Mouse (Mus musculus) olfactory bulb, adult 2 months (tissue): ENCODE measurements around the gene Syce2.

Experiments used
- CTCF ChIP-seq: fragments of 200-500 bp; IDR thresholded peaks from 2 replicates; pipeline ENCODE4 v1.5.1; 2012; ENCODE audit warnings: low read depth, mild to moderate bottlenecking, low read length, moderate library complexity; ENCODE audit not compliant: insufficient read depth
- POLR2A ChIP-seq: fragments of 200-500 bp; IDR thresholded peaks from 2 replicates; pipeline ENCODE4 v1.6.1; 2012; ENCODE audit warnings: mild to moderate bottlenecking, low read depth, low read length, moderate library complexity; ENCODE audit not compliant: insufficient read depth

- no peak for TF ChIP-seq POLR2A
- TF ChIP-seq CTCF = no peak
These were observed 38.9 kb upstream of the Syce2 start for GRCm38 (mm10) chr8:84832759-84833742.
